Mouse (Mus musculus): Measurements from ENCODE around the gene Ssr2.

DNA sequence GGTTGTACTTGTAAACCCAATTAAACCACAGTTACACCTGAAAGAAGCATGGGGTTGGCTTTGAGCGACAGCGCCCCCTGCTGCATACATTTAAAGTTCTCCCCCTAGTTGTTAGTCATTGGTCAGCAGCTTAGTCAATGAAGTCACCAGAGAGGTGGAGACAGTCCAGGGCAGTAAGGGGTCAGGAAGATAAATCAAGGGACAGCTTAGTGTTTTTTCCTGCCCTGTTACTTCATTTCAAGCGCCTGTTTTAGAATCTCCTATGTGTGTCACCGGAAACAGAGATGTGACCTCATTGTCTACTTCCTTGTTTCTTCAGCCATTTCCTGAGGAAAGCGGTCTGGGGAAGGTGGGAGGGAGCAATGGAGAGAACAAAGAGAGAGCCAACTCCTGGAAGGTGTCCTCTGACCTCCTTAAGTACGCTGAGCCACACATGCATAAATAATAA is 28.1 kb downstream of the Ssr2 start:
- TF ChIP-seq CTCF (conservative IDR thresholded peaks at IDR 0.05; ENCODE audit: low read length) (peak; percentile 92), NANOG (IDR thresholded peaks at IDR 0.05; ENCODE audit: borderline replicate concordance, low read length) (no peak)

Measured in E14TG2a.4 (cell line).